Mouse (Mus musculus) midbrain, postnatal 0 days (tissue): ENCODE results near the gene Sept9. TPM values are rescaled to one million over a fixed set of nuclear protein-coding genes. Genes with fewer than 3 reads are reported as not detected.

Experiments
- ATAC-seq: fragments of 200-750 bp; cut with Nextera tagmentation; 2 replicates; pipeline ENCODE4 v1.8.0; 2017; ENCODE audit warnings: moderate number of reproducible peaks, mild to moderate bottlenecking, moderate TSS enrichment, moderate library complexity; ENCODE audit not compliant: low FRiP score
- DNase-seq: peaks from one replicate; pipeline ENCODE4 v3.0.0-alpha.2; 2015; ENCODE audit warnings: low spot score
- H3K27ac ChIP-seq: fragments of 300-500 bp; sonication (generic); 2 replicates; pipeline ENCODE4 v1.5.1; 2014; ENCODE audit warnings: low read depth, mild to moderate bottlenecking, low read length, mixed read lengths
- H3K27me3 ChIP-seq: fragments of 300-500 bp; sonication (generic); 2 replicates; pipeline ENCODE4 v1.6.1; 2014; ENCODE audit warnings: low read length, control low read depth, mixed read lengths; ENCODE audit not compliant: insufficient read depth
- H3K36me3 ChIP-seq: fragments of 300-500 bp; sonication (generic); 2 replicates; pipeline ENCODE4 v1.6.1; 2014; ENCODE audit warnings: low read length, control low read depth, mixed read lengths; ENCODE audit not compliant: insufficient read depth
- H3K4me1 ChIP-seq: fragments of 300-500 bp; sonication (generic); 2 replicates; pipeline ENCODE4 v1.6.1; 2014; ENCODE audit warnings: mild to moderate bottlenecking, control low read depth, antibody characterized with exemption, low read length, mixed read lengths; ENCODE audit not compliant: insufficient read depth
- H3K4me2 ChIP-seq: fragments of 300-500 bp; sonication (generic); 2 replicates; pipeline ENCODE4 v1.6.1; 2014; ENCODE audit warnings: low read depth, mild to moderate bottlenecking, low read length, mixed read lengths; ENCODE audit not compliant: poor library complexity, severe bottlenecking
- H3K4me3 ChIP-seq: fragments of 300-500 bp; sonication (generic); 2 replicates; pipeline ENCODE4 v1.5.1; 2014; ENCODE audit warnings: low read depth, mild to moderate bottlenecking, low read length, moderate library complexity
- H3K9ac ChIP-seq: fragments of 300-500 bp; sonication (generic); replicated peaks from 2 replicates; pipeline ENCODE4 v1.6.1; 2014; ENCODE audit warnings: mild to moderate bottlenecking, low read length, moderate library complexity, mixed read lengths; ENCODE audit not compliant: poor library complexity, severe bottlenecking
- H3K9me3 ChIP-seq: fragments of 300-500 bp; sonication (generic); 2 replicates; pipeline ENCODE4 v1.6.1; 2016; ENCODE audit warnings: low read length, control low read depth
- CTCF ChIP-seq: IDR thresholded peaks from 2 replicates; pipeline ENCODE4 v1.5.1; 2016; ENCODE audit warnings: antibody characterized with exemption, mild to moderate bottlenecking
- WGBS: fragments of 180-500 bp; shearing (Covaris S2); extraction: QIAGEN DNeasy Blood & Tissue Kit; methylation state at CpG from one replicate; pipeline ENCODE4 v1.1.7; 2014; 5-methylcytosine and 5-hydroxymethylcytosine counted together
- polyA plus RNA-seq: library from polyadenylated mRNA; unstranded; fragments of >200 nt; fragmentation: Nextera tagmentation; extraction: Ambion mirVana; gene quantifications from 2 replicates; pipeline ENCODE4 v1.2.1, GENCODE M21; 2015
- total RNA-seq: library from RNA; depleted of rRNA; stranded (reverse); fragments of >200 nt; gene quantifications from 2 replicates; pipeline ENCODE4 v1.2.3, GENCODE M21; 2014

The Sept9 gene
- total and polyA plus RNA-seq, 2 experiments from 2014 or later: 95.3 to 105 TPM

GRCm38 (mm10) chr11:117185076-117185933 is 14.2 kb upstream of the Sept9 start:
- no peak overlapping the region for H3K27ac ChIP-seq
- DNase-seq: no peak
- no peak overlapping the region for H3K4me2 ChIP-seq
- ATAC-seq: no peak
- H3K27me3 ChIP-seq: no peaks in the 10 kb centered on the region
- 65% methylated on average over 21 of the region's 21 CpGs for whole genome bisulfite sequencing
- TF ChIP-seq CTCF: no peak
- H3K9ac ChIP-seq: no peak overlapping the region
- peaks cover 7% of the 10 kb centered on the region; the same call in 1 of the 2 replicates for H3K9me3 ChIP-seq
- no peaks in the 10 kb centered on the region for H3K36me3 ChIP-seq
- H3K4me3 ChIP-seq: no peak overlapping the region
- H3K4me1 ChIP-seq: no peaks in the 10 kb centered on the region

- TF ChIP-seq CTCF: no peak
- Histone ChIP-seq H3K27me3 (no peaks in the 10 kb centered on the region), H3K9me3 (no peaks in the 10 kb centered on the region), H3K4me1 (no peaks in the 10 kb centered on the region), H3K27ac (no peak overlapping the region), H3K4me3 (no peak overlapping the region), H3K9ac (no peak overlapping the region), H3K4me2 (no peak overlapping the region), H3K36me3 (no peaks in the 10 kb centered on the region)
- DNase-seq: no peak
- no peak for ATAC-seq
- WGBS: 77% methylated on average over 5 of the region's 5 CpGs
Observed at GRCm38 (mm10) chr11:117191524-117191923, 7.9 kb upstream of the Sept9 start.

GRCm38 (mm10) chr11:117194475-117194937 is 5.0 kb upstream of the Sept9 start:
- ATAC-seq (no peak), DNase-seq (no peak)
- H3K27me3 ChIP-seq: peaks cover 10% of the 10 kb centered on the region
- 69% methylated on average over 11 of the region's 11 CpGs for WGBS
- no peak overlapping the region for H3K4me2 ChIP-seq
- no peaks in the 10 kb centered on the region for H3K9me3 ChIP-seq
- H3K4me3 ChIP-seq: no peak overlapping the region
- no peaks in the 10 kb centered on the region for H3K36me3 ChIP-seq
- peaks cover 3% of the 10 kb centered on the region for H3K4me1 ChIP-seq
- no peak overlapping the region for H3K9ac ChIP-seq
- no peak overlapping the region for H3K27ac ChIP-seq
- TF ChIP-seq CTCF: no peak

GRCm38 (mm10) chr11:117195616-117196015 is 3.8 kb upstream of the Sept9 start:
- peaks cover 6% of the 10 kb centered on the region for H3K4me1 ChIP-seq
- H3K27ac ChIP-seq: no peak overlapping the region
- no peak overlapping the region for H3K4me3 ChIP-seq
- H3K4me2 ChIP-seq: no peak overlapping the region
- DNase-seq (no peak), ATAC-seq (no peak)
- no peaks in the 10 kb centered on the region for H3K36me3 ChIP-seq
- TF ChIP-seq CTCF: no peak
- no peaks in the 10 kb centered on the region for H3K9me3 ChIP-seq
- H3K27me3 ChIP-seq: peaks cover 21% of the 10 kb centered on the region
- H3K9ac ChIP-seq: no peak overlapping the region
- WGBS: 83% methylated on average over 6 of the region's 6 CpGs

- ATAC-seq (no peak), DNase-seq (no peak)
- 86% methylated on average over 7 of the region's 7 CpGs for WGBS
- no peaks in the 10 kb centered on the region for H3K9me3 ChIP-seq
- H3K4me3 ChIP-seq: no peak overlapping the region
- H3K27ac ChIP-seq: no peak overlapping the region
- no peak overlapping the region for H3K9ac ChIP-seq
- no peak for TF ChIP-seq CTCF
- H3K4me2 ChIP-seq: no peak overlapping the region
- no peaks in the 10 kb centered on the region for H3K36me3 ChIP-seq
- peaks cover 26% of the 10 kb centered on the region for H3K27me3 ChIP-seq
- H3K4me1 ChIP-seq: peaks cover 6% of the 10 kb centered on the region
Observed at GRCm38 (mm10) chr11:117196681-117197080, 2.8 kb upstream of the Sept9 start.

GRCm38 (mm10) chr11:117198122-117198521 is 1.3 kb upstream of the Sept9 start:
- H3K36me3 ChIP-seq: no peaks in the 10 kb centered on the region
- no peaks in the 10 kb centered on the region for H3K9me3 ChIP-seq
- no peak overlapping the region for H3K4me3 ChIP-seq
- no peak for ATAC-seq
- DNase-seq: no peak
- no peak overlapping the region for H3K9ac ChIP-seq
- H3K4me1 ChIP-seq: peaks cover 6% of the 10 kb centered on the region
- peaks cover 26% of the 10 kb centered on the region for H3K27me3 ChIP-seq
- no peak overlapping the region for H3K27ac ChIP-seq
- no peak for TF ChIP-seq CTCF
- H3K4me2 ChIP-seq: no peak overlapping the region
- 89% methylated on average over 5 of the region's 5 CpGs for WGBS
